Mouse (Mus musculus) spleen, embryonic (tissue): ENCODE measurements around the gene Kctd14.
"Not testable (repeated sequence)": the region's sequence is repeated elsewhere in the genome, so short reads cannot be mapped to it uniquely, and the experiment has no call there.

Experiments
- CTCF ChIA-PET: fragments of 350-600 bp; sonication (Branson Sonifier 250); formaldehyde crosslinking; loops from one replicate; lab custom pipeline; 2022; lab: Charles Lee

Kctd14 gene

DNA sequence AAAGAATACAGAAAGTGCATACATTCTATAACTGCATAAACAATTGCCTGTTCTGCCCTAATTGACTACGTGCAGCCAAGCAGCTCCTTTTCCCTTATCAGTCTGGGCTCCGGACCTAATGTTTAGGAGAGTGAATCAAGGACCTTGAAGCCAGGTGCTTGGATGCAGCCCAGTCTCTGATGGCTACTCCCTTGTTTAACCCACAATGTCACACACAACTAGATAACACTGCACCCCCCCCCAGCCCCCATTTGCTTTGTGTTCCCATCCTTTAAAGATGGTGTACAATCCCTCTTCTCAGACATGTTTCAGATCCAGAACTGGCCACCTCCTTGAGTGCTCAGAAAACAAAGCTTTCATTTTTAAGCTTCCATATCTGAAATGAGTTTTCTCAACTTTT is at the start of gene Kctd14:
Gene Kctd14 (plus strand): TSS at position 301 of the 400 bp plus-strand sequence.
- CTCF ChIA-PET, result not testable (repeated sequence)

GRCm38 (mm10) chr7:97407145-97407544 is 44.0 kb upstream of the Kctd14 start:
- CTCF ChIA-PET, result no interaction called here

DNA sequence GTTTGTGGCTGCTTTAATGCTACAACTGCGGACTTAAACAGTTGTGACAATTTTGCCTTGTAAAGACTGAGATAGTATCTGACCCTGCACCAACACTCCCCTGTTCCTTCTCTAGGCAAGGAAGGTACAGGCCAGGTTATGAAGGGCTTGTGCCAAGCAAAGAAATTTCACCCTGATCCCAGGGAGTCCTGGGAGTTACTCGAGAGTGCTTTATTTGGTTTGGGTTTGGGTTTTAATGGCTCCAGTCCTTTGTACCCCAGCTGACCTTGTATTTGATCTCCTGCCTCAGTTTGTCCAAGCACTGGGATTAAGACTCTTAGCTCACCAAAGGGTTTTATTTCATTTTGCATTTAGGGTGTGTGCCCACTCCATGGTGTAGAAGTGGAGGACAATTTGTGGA is 40.0 kb upstream of the Kctd14 start:
- CTCF ChIA-PET, result no interaction called here

GRCm38 (mm10) chr7:97411575-97411974 is 39.5 kb upstream of the Kctd14 start:
- CTCF ChIA-PET, result no interaction called here

DNA sequence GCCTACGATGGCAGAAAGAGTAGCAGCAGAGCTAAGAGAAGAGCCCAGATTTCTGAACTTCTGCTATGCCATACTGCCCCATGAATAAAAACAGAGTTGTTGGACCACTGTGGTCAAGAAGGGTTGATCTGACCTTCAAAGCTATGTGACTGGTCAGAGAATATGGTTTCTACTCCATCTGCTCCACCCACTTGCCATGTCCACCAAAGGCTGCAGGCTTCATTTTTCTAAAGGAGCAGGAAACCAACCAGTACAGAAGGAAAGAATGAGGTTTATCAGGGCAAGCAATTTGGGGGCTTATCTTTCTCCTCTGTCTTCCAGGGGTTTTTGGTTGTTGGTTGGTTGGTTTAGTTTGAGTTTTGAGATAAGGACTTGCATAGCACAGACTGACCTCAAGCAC is 37.1 kb upstream of the Kctd14 start:
- CTCF ChIA-PET, result interaction anchor here (0.6 to 0.7 kb wide), 2 partner anchors 47 to 248 kb away, joined by 5 to 8 read pairs; no protein-coding TSS in a partner anchor

GRCm38 (mm10) chr7:97414426-97414825 is 36.7 kb upstream of the Kctd14 start:
- CTCF ChIA-PET, result no interaction called here

- CTCF ChIA-PET, result no interaction called here
These were observed 36.0 kb upstream of the Kctd14 start for GRCm38 (mm10) chr7:97414915-97415687.

DNA sequence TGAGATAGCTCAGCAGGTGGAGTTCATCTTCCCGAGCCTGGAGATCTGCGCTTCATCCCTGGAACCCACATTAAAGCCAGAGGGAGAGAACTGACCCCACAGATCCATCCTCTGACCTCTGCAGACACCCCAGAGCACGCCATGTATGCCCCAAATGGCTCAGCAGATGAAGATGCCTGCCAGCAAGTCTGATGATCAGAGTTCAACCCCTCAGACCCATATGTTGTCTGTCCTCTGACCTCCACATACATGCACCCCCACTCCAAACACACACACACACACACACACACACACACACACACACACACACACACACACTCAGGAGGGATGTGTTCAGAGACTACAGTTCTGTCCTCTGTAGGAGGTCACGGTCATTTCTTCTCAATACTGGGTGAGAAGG is 34.6 kb upstream of the Kctd14 start:
- CTCF ChIA-PET, result no interaction called here

GRCm38 (mm10) chr7:97416906-97417777 is 34.0 kb upstream of the Kctd14 start, which contains the start of gene Thrsp:
Gene Thrsp (minus strand): TSS chr7:97417730.
- CTCF ChIA-PET, result no interaction called here

- CTCF ChIA-PET, result no interaction called here
These were observed 32.4 kb upstream of the Kctd14 start for GRCm38 (mm10) chr7:97418717-97419116.

GRCm38 (mm10) chr7:97419163-97419562 is 32.0 kb upstream of the Kctd14 start:
- CTCF ChIA-PET, result no interaction called here

- CTCF ChIA-PET, result no interaction called here
These were observed 30.7 kb upstream of the Kctd14 start for GRCm38 (mm10) chr7:97420406-97420805.

DNA sequence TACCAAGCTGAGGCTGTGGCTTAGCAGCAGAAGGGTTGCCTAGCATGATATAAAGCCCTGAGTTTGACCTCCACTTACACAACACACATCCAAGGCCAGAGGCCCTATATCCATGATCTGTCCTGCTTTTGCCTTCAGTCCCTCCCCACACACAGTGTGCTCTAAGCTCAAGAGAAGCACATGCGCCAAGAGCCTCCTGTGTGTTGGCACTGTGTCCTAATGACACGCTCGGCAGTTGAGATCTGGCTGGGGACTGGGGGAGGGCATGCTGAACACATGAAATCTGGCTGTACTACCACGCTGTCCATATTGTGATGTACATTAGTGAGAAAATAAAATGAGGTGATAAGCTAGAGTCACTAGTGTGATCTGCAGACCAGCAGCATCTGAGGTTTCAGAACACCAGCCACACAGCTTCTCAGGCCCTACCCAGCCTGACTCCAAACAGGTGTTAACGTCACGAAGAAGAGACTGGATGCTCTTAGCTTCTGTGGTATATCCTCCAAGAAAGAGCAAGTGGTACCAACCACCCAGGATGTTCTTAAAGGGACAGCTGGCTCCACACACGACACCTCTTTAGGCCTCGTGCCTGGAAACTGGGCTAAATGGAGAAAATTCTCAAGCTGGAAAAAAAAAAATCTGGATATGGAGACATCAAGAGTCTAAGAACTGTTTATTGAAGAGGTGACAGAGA is 30.0 kb upstream of the Kctd14 start:
- CTCF ChIA-PET, result no interaction called here

- CTCF ChIA-PET, result interaction anchor here (0.6 to 1.2 kb wide), 2 partner anchors 141 to 156 kb away, joined by 5 read pairs; partner anchors contain the start of genes Aamdc and Rsf1
These were observed 27.4 kb upstream of the Kctd14 start for GRCm38 (mm10) chr7:97423754-97424153.

GRCm38 (mm10) chr7:97424621-97425245 is 26.4 kb upstream of the Kctd14 start:
- CTCF ChIA-PET, result interaction anchor here (0.6 to 1.3 kb wide), 4 partner anchors 63 to 155 kb away, joined by 3 to 5 read pairs (median 4); partner anchors contain the start of genes Aamdc and Rsf1

GRCm38 (mm10) chr7:97426566-97426965 is 24.6 kb upstream of the Kctd14 start:
- CTCF ChIA-PET, result no interaction called here

DNA sequence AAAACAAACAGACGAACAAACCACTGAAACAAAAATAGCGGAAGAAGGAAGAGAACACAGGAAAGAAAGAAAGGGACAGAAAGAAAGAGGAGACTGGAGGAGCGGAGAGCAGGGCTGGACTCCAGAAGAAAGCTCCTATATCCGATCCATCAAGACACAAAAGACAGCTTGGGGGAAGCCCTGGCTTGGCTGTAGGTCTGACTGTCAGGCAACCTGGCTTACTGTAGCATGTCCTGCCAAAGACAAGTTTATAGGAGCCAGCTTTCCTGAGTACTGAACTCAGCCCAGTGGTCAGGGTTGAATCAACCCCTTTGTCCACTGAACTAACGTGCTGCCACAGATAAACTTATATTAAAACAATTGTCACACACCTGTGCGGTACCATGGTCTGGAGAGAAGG is 23.8 kb upstream of the Kctd14 start:
- CTCF ChIA-PET, result no interaction called here

GRCm38 (mm10) chr7:97427778-97428420 is 23.2 kb upstream of the Kctd14 start:
- CTCF ChIA-PET, result no interaction called here

DNA sequence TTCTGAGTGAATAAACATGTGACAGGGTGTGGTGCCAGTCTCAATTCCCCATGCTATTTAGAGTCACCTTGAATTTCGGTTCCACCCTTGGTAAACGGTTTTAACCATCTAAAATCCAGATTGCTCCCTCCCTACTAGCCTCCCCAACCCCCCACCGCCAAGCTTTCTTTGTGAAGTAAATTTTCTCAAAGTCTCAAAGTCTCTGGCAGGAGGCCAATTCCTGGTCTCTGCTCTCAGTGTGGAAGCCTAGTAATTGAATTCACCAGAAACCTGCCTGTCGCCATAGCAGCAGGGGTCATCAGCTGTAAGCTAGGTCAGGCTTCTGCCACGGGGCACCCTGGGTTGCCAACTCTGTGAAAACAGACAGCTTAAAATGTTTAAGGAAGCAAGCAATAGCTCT is 21.4 kb upstream of the Kctd14 start:
- CTCF ChIA-PET, result no interaction called here

DNA sequence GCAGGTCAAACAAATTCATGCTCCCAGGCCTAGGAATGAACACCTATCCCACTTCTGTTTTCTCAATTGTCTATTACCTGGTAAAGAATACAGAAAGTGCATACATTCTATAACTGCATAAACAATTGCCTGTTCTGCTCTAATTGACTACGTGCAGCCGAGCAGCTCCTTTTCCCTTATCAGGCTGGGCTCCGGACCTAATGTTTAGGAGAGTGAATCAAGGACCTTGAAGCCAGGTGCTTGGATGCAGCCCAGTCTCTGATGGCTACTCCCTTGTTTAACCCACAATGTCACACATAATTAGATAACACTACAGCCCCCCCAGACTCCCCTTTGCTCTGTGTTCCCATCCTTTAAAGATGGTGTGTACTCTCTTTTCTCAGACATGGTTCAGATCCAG is 17.6 kb upstream of the Kctd14 start:
- CTCF ChIA-PET, result interaction anchor here (0.6 kb wide), 1 partner anchor 792 kb away, joined by 3 read pairs; no protein-coding TSS in a partner anchor

DNA sequence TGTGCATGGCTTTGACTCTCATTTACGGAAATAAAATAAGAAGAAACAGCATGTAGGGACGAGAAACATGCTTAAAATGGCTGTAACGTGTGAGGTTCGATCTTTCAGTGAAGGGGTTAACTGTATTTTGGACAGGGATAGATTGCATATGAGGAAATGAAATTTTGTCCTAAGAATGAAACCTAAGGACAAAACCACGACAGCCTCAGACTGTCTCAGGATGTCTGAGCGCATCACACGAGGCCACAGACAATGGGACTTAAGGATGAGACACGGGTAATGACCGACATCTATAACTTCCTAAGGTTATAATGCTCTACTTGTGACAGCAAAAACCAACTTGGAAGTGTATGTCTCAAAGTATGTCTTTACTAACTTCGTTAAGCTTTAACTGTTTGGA is 16.6 kb upstream of the Kctd14 start:
- CTCF ChIA-PET, result no interaction called here
